Mouse (Mus musculus) cortical plate, adult 2 months (tissue): ENCODE data around the gene Plekhg4.

Source experiments
- CTCF ChIP-seq: fragments of 200-500 bp; IDR thresholded peaks from 2 replicates; pipeline ENCODE4 v1.5.1; 2011; ENCODE audit warnings: mild to moderate bottlenecking, control low read depth, low read length; ENCODE audit not compliant: insufficient read depth; ENCODE audit errors: extremely low read depth
- POLR2A ChIP-seq: fragments of 200-500 bp; IDR thresholded peaks from 2 replicates; pipeline ENCODE4 v1.6.1; 2011; ENCODE audit warnings: mild to moderate bottlenecking, low read length, control low read depth; ENCODE audit not compliant: insufficient read depth; ENCODE audit errors: extremely low read depth

DNA sequence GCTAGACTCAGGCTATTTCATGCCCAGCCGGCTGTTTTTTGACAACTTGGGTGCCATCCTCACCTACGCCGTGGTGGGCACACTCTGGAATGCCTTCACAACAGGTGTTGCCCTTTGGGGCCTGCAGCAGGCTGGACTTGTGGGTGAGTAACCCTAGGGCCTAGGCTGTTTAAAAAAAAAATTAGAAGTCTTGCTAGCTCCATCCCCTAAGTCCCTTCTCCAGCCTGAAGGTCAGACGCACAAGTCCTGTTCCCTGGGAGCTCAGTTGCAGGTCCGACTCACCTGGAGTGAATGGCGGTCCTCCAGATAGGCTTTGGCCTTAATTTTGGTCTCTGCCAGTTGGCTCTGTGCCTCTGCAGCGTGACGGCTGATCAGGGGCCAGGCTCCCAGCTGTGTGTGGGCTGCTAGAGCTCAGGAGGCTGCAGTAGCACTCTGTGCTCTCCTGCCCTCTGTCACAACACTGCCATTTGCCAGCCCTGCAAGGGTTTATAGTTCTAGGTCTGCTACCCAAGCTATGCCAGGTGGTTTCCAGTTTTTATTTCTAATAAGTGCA lies 19.4 kb upstream of the Plekhg4 start:
- no peak for TF ChIP-seq CTCF
- TF ChIP-seq POLR2A, result no peak
